Comparison of ENCODE assay signal across 16 mouse cellular contexts in the genomic region with DNA sequence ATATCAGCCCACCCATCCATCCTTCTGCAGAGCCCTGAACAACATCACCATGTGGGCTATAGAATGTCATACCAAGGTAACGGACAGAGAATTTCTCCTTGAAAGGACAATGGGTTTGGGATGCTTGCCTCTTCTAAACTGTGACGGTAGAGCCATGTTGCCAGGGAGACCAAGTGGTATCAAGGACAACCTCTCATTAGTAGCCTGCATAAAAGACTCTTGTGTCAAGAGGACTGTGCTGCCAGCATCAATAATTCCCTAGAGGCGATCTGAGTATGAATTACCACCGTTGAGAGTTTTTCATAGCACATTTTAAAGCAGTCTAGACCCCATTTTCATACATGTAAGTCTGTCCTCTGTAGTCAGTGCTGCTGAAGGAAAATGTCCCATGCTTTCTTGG.
DNase-seq lines count a peak whose midpoint lies in the region; ATAC-seq lines count a peak whose summit lies in the region.
"Had no signal": no experiment of that assay in that cellular context is flagged by ENCODE, and none has a peak within 500 bp of the region (broad histone marks: within the 10 kb centered on the region; RNA-seq: fewer than 3 reads in every experiment).

No protein-coding gene starts in this region.

- intact Hi-C loops in heart, postnatal 10 days (cut with DNase I): no loop called here

- H3K9ac ChIP-seq in embryonic facial prominence, embryonic 14.5 days (ENCODE audit: low read depth, low read length): no peak overlapping the region
- H3K9ac ChIP-seq in hindbrain, embryonic 12.5 days: no peak overlapping the region
- no peak overlapping the region for H3K9ac ChIP-seq in midbrain, embryonic 15.5 days
- H3K9ac ChIP-seq: liver, embryonic 14.5 days had no signal

- H3K4me2 ChIP-seq in embryonic facial prominence, embryonic 14.5 days (ENCODE audit: low read depth, low read length): no peak overlapping the region
- H3K4me2 ChIP-seq in hindbrain, embryonic 12.5 days (replicated peaks): no peak overlapping the region
- no peak overlapping the region for H3K4me2 ChIP-seq in midbrain, embryonic 15.5 days

- no peak overlapping the region for H3K4me3 ChIP-seq in embryonic facial prominence, embryonic 14.5 days (ENCODE audit: low read depth, low read length)
- no peak overlapping the region for H3K4me3 ChIP-seq in embryonic facial prominence, embryonic 10.5 days
- no peak overlapping the region for H3K4me3 ChIP-seq in hindbrain, embryonic 12.5 days
- H3K4me3 ChIP-seq in midbrain, embryonic 15.5 days: no peak overlapping the region
- H3K4me3 ChIP-seq: gastrocnemius, adult 2 months had no signal

- H3K27ac ChIP-seq in embryonic facial prominence, embryonic 14.5 days (replicated peaks; ENCODE audit: low read depth, low read length): no peak overlapping the region
- no peak overlapping the region for H3K27ac ChIP-seq in embryonic facial prominence, embryonic 10.5 days (replicated peaks)
- H3K27ac ChIP-seq in hindbrain, embryonic 12.5 days: no peak overlapping the region
- no peak overlapping the region for H3K27ac ChIP-seq in midbrain, embryonic 15.5 days
- H3K27ac ChIP-seq: gastrocnemius, adult 2 months; liver, embryonic 14.5 days had no signal

- peak; percentile 5 for DNase-seq in embryonic facial prominence, embryonic 14.5 days (ENCODE audit: low spot score)
- DNase-seq in embryonic facial prominence, embryonic 10.5 days (ENCODE audit: low spot score): no peak
- DNase-seq in brain, adult 2 months (ENCODE audit: low read depth, low spot score): peak; percentile 42
- no peak for DNase-seq in urinary bladder, postnatal 14 days (ENCODE audit: low spot score)
- DNase-seq in kidney, adult 18-20 months: no peak
- DNase-seq in heart, postnatal 10 days: no peak
- DNase-seq: adrenal gland, adult 8-10 months; gastrocnemius, adult 2 months; heart, postnatal 14 days; kidney, postnatal 14 days; lung, postnatal 10 days; thymus, postnatal 14 days had no signal

- peak; percentile 57; the same call in 1 of the 2 replicates for ATAC-seq in embryonic facial prominence, embryonic 14.5 days (ENCODE audit: low read depth)
- peak; percentile 76 for ATAC-seq in hindbrain, embryonic 12.5 days (ENCODE audit: low FRiP score)
- peak; percentile 70 for ATAC-seq in midbrain, embryonic 15.5 days (replicated peaks)
- ATAC-seq: intestine, embryonic 16.5 days had no signal

- H3K9me3 ChIP-seq in embryonic facial prominence, embryonic 14.5 days (ENCODE audit: control insufficient read depth, low read length): no peaks in the 10 kb centered on the region
- H3K9me3 ChIP-seq in embryonic facial prominence, embryonic 10.5 days: no peaks in the 10 kb centered on the region
- no peaks in the 10 kb centered on the region for H3K9me3 ChIP-seq in hindbrain, embryonic 12.5 days (replicated peaks)
- H3K9me3 ChIP-seq in midbrain, embryonic 15.5 days: no peaks in the 10 kb centered on the region

- H3K27me3 ChIP-seq in embryonic facial prominence, embryonic 14.5 days (replicated peaks; ENCODE audit: control insufficient read depth, insufficient read depth, low read length): no peaks in the 10 kb centered on the region
- H3K27me3 ChIP-seq in embryonic facial prominence, embryonic 10.5 days (replicated peaks; ENCODE audit: low read depth, poor library complexity, severe bottlenecking): no peaks in the 10 kb centered on the region
- H3K27me3 ChIP-seq in hindbrain, embryonic 12.5 days: no peaks in the 10 kb centered on the region
- no peaks in the 10 kb centered on the region for H3K27me3 ChIP-seq in midbrain, embryonic 15.5 days (replicated peaks)

- H3K36me3 ChIP-seq in embryonic facial prominence, embryonic 14.5 days (ENCODE audit: control insufficient read depth, insufficient read depth, low read length): no peaks in the 10 kb centered on the region
- H3K36me3 ChIP-seq in embryonic facial prominence, embryonic 10.5 days (replicated peaks): no peaks in the 10 kb centered on the region
- H3K36me3 ChIP-seq in hindbrain, embryonic 12.5 days: no peaks in the 10 kb centered on the region
- no peaks in the 10 kb centered on the region for H3K36me3 ChIP-seq in midbrain, embryonic 15.5 days (replicated peaks)

- WGBS in embryonic facial prominence, embryonic 14.5 days: 69% methylated on average over 4 of the region's 4 CpGs
- 64% methylated on average over 4 of the region's 4 CpGs for WGBS in embryonic facial prominence, embryonic 10.5 days
- 31% methylated on average over 4 of the region's 4 CpGs for WGBS in hindbrain, embryonic 12.5 days
- WGBS in midbrain, embryonic 15.5 days: 27% methylated on average over 4 of the region's 4 CpGs

- H3K4me1 ChIP-seq in embryonic facial prominence, embryonic 14.5 days (ENCODE audit: control insufficient read depth, insufficient read depth, low read length): no peaks in the 10 kb centered on the region
- no peaks in the 10 kb centered on the region for H3K4me1 ChIP-seq in embryonic facial prominence, embryonic 10.5 days
- 0 out of 2 replicates have a peak, but pooled peaks cover 4% of the 10 kb centered on the region for H3K4me1 ChIP-seq in hindbrain, embryonic 12.5 days
- no peaks in the 10 kb centered on the region for H3K4me1 ChIP-seq in midbrain, embryonic 15.5 days

Comparison
In these comparisons a context has a peak if more than half of its experiments do, and no peak if none do; other contexts are left out.
1. DNase-seq: peak in embryonic facial prominence, embryonic 14.5 days (single experiment) and brain, adult 2 months (single experiment); none in embryonic facial prominence, embryonic 10.5 days (single experiment), urinary bladder, postnatal 14 days (single experiment), kidney, adult 18-20 months (single experiment) and heart, postnatal 10 days (0 of 2).
2. Peak in every context shown above with its lines, with median percentiles within 50 percentile points of each other: ATAC-seq.